Mouse (Mus musculus): Measurements from ENCODE around the gene Rbm20. TPM values are rescaled to one million over a fixed set of nuclear protein-coding genes. Genes with fewer than 3 reads are reported as not detected.

Gene Rbm20
- total and polyA plus RNA-seq, 3 experiments, result 0.05 to 0.56 (median 0.08) TPM

DNA sequence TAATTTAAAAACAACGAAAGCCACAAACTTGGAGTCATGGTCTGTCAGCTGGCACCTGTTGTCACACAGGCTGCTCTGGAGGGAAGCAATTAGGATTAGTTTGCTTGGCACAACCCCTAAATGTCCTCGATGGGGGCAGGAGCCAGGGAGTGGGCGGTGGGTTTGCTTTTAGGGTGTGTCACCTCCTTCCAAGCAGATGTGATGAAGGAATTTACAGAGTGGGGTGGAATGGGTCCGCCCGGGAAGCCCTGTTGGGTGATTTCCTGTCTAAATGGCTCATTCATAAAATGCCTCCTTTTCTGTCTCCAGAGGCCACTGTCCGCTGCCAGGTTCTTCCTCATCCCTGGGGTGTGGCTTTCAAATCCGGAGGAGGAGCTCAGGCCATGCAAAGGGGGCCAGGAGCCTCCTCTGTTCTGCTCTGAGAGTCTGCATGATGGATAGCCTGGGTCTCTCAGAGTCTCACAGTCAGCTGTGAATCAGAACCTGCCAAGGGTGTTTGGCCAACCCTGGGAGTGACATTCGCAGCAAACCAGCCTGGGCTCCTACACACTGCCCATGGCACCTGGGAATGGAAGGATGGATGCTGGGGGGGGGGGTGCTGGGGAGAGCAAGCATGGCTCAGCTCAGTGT is 34.3 kb downstream of the Rbm20 start:
- Histone ChIP-seq H3K4me2 (ENCODE audit: insufficient read depth, low read depth, poor library complexity, severe bottlenecking) (peak overlapping the region; percentile 48), H3K27ac (ENCODE audit: insufficient read depth, low read depth) (no peak overlapping the region), H3K36me3 (replicated peaks in 1 of 2; ENCODE audit: control insufficient read depth in 1 of 2, insufficient read depth in 1 of 2, low read length in 1 of 2) (no peaks in the 10 kb centered on the region), H3K4me1 (ENCODE audit: control insufficient read depth in 1 of 2, insufficient read depth in 2 of 2) (peaks cover 11 to 25% of the 10 kb centered on the region in 2 experiments), H3K9me3 (replicated peaks; ENCODE audit: low read length) (peaks cover 7% of the 10 kb centered on the region), H3K79me2 (replicated peaks; ENCODE audit: control insufficient read depth, extremely low read depth, insufficient read depth, poor library complexity, severe bottlenecking) (no peaks in the 10 kb centered on the region), H3K4me3 (replicated peaks in 1 of 3; ENCODE audit: low read depth in 2 of 3, low read length in 2 of 3, poor library complexity in 1 of 3) (peak overlapping the region in 1 of 3 experiments; percentile 6), H3K9ac (ENCODE audit: insufficient read depth, low read depth) (no peak overlapping the region), H3K27me3 (replicated peaks) (no peaks in the 10 kb centered on the region)
- dilution Hi-C loops (cut with MboI; ENCODE audit: extremely low pct_ligation_motif_present, extremely low pct_unique_long_range_greater_than_20kb, low sequenced_read_pairs) (no loop called here), in situ Hi-C loops (cut with MboI; ENCODE audit: low pct_ligation_motif_present, low pct_unique_long_range_greater_than_20kb, low sequenced_read_pairs) (no loop called here)
- peak; percentile 41 for DNase-seq (ENCODE audit: extremely low read depth)
- peak; percentile 13; the same call in 1 of the 2 replicates for TF ChIP-seq SIN3A (IDR thresholded peaks at IDR 0.05; ENCODE audit: low read length)
- no peak for TF ChIP-seq ZKSCAN1 (IDR thresholded peaks at IDR 0.05; ENCODE audit: borderline replicate concordance, low read depth, low read length)

GRCm38 (mm10) chr19:53712297-53713025 is 35.4 kb downstream of the Rbm20 start:
- no peaks in the 10 kb centered on the region for H3K36me3 ChIP-seq (replicated peaks in 1 of 2; ENCODE audit: control insufficient read depth in 1 of 2, insufficient read depth in 1 of 2, low read length in 1 of 2)
- in situ Hi-C loops (cut with MboI; ENCODE audit: low pct_ligation_motif_present, low pct_unique_long_range_greater_than_20kb, low sequenced_read_pairs) (no loop called here), dilution Hi-C loops (cut with MboI; ENCODE audit: extremely low pct_ligation_motif_present, extremely low pct_unique_long_range_greater_than_20kb, low sequenced_read_pairs) (no loop called here)
- no peaks in the 10 kb centered on the region for H3K27me3 ChIP-seq (replicated peaks)
- DNase-seq (ENCODE audit: extremely low read depth), result no peak
- no peak overlapping the region for H3K4me3 ChIP-seq (replicated peaks in 1 of 3; ENCODE audit: low read depth in 2 of 3, low read length in 2 of 3, poor library complexity in 1 of 3)
- TF ChIP-seq SMC3 (IDR thresholded peaks at IDR 0.05; ENCODE audit: low read depth, low read length), result peak; percentile 46
- TF ChIP-seq CTCF (conservative IDR thresholded peaks at IDR 0.05 in 1 of 2, IDR thresholded peaks at IDR 0.05 in 1 of 2; ENCODE audit: low read depth in 2 of 2, low read length in 2 of 2), result peak in 1 of 2 experiments; percentile 44; a peak in 2 of 4 replicates
- no peak for TF ChIP-seq ZC3H11A (IDR thresholded peaks at IDR 0.05; ENCODE audit: low read depth, low read length)
- TF ChIP-seq JUND (conservative IDR thresholded peaks at IDR 0.05; ENCODE audit: low read depth, low read length), result no peak
- TF ChIP-seq CHD1 (IDR thresholded peaks at IDR 0.05; ENCODE audit: low read depth, low read length), result no peak
- TF ChIP-seq MAZ (IDR thresholded peaks at IDR 0.05; ENCODE audit: low read depth, low read length), result no peak
- TF ChIP-seq RCOR1 (conservative IDR thresholded peaks at IDR 0.05; ENCODE audit: low read depth, low read length), result no peak
- TF ChIP-seq POLR2A (IDR thresholded peaks at IDR 0.05; ENCODE audit: low read depth, low read length), result no peak
- no peak overlapping the region for H3K4me2 ChIP-seq (ENCODE audit: insufficient read depth, low read depth, poor library complexity, severe bottlenecking)
- H3K27ac ChIP-seq (ENCODE audit: insufficient read depth, low read depth), result no peak overlapping the region
- peaks cover 14 to 28% of the 10 kb centered on the region in 2 experiments for H3K4me1 ChIP-seq (ENCODE audit: control insufficient read depth in 1 of 2, insufficient read depth in 2 of 2)
- H3K9me3 ChIP-seq (replicated peaks; ENCODE audit: low read length), result peaks cover 2% of the 10 kb centered on the region
- no peak overlapping the region for H3K9ac ChIP-seq (ENCODE audit: insufficient read depth, low read depth)
- no peaks in the 10 kb centered on the region for H3K79me2 ChIP-seq (replicated peaks; ENCODE audit: control insufficient read depth, extremely low read depth, insufficient read depth, poor library complexity, severe bottlenecking)

- Histone ChIP-seq H3K27me3 (replicated peaks) (no peaks in the 10 kb centered on the region), H3K27ac (ENCODE audit: insufficient read depth, low read depth) (no peak overlapping the region), H3K4me1 (ENCODE audit: control insufficient read depth in 1 of 2, insufficient read depth in 2 of 2) (peaks cover 14 to 28% of the 10 kb centered on the region in 2 experiments), H3K79me2 (replicated peaks; ENCODE audit: control insufficient read depth, extremely low read depth, insufficient read depth, poor library complexity, severe bottlenecking) (no peaks in the 10 kb centered on the region), H3K4me3 (replicated peaks in 1 of 3; ENCODE audit: low read depth in 2 of 3, low read length in 2 of 3, poor library complexity in 1 of 3) (no peak overlapping the region), H3K9me3 (replicated peaks; ENCODE audit: low read length) (no peaks in the 10 kb centered on the region), H3K36me3 (replicated peaks in 1 of 2; ENCODE audit: control insufficient read depth in 1 of 2, insufficient read depth in 1 of 2, low read length in 1 of 2) (no peaks in the 10 kb centered on the region), H3K9ac (ENCODE audit: insufficient read depth, low read depth) (no peak overlapping the region), H3K4me2 (ENCODE audit: insufficient read depth, low read depth, poor library complexity, severe bottlenecking) (no peak overlapping the region)
- dilution Hi-C loops (cut with MboI; ENCODE audit: extremely low pct_ligation_motif_present, extremely low pct_unique_long_range_greater_than_20kb, low sequenced_read_pairs) (no loop called here), in situ Hi-C loops (cut with MboI; ENCODE audit: low pct_ligation_motif_present, low pct_unique_long_range_greater_than_20kb, low sequenced_read_pairs) (no loop called here)
- no peak for DNase-seq (ENCODE audit: extremely low read depth)
- no peak for TF ChIP-seq MYC (IDR thresholded peaks at IDR 0.05; ENCODE audit: low read depth, low read length)
- TF ChIP-seq USF1 (IDR thresholded peaks at IDR 0.05; ENCODE audit: low read depth, low read length), result no peak
- no peak for TF ChIP-seq ZMIZ1 (IDR thresholded peaks at IDR 0.05; ENCODE audit: low read depth, low read length)
- TF ChIP-seq RAD21 (IDR thresholded peaks at IDR 0.05; ENCODE audit: low read depth, low read length), result no peak
Observed at GRCm38 (mm10) chr19:53713364-53713763, 36.3 kb downstream of the Rbm20 start.

All from CH12.LX (cell line).